Comparison of ENCODE assay signal across 8 mouse cellular contexts in the genomic region with DNA sequence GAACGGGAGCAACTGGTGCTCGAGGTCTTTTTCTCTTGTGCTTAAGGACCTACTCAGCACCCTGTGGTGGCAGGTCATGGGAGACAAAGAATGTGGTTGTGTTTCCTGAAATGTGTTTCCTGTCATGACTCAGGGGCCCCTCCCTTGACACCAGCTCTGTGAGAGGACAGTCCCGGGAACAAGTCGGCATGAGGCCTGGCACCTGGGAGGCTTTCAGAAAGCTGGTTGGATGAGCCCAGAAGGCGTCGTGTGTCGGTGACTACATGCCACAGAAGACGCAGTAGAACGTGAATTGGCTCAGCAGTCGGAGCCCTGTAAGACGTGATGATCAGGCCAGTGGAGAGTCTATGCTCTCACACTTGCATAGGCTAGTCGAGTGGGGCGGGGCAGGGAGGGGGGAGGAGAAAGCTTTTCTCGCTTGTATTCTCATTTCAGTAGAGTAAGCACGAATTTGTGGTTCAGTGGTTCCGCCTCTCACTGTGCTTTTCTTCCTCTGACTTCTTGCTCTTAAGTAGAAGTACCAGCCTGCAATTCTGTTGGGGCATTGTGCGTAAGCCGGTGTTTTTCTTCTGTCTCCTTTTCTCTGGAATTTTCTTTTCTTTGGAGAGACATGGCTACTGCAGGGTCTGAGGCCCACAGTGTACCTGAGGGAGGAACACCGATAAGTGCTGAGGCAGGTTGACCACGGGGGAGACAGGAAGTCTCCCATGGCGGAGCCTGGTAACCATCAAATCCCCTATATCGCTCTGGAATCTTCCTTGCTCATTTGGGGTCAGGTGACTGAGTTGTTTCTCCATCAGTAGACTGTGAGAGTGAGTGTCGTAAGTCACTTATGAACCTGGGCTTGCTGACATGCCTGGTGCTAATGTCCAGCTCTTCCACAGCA.
DNase-seq lines count a peak whose midpoint lies in the region; ATAC-seq lines count a peak whose summit lies in the region.
"Had no signal": no experiment of that assay in that cellular context is flagged by ENCODE, and none has a peak within 500 bp of the region (broad histone marks: within the 10 kb centered on the region; RNA-seq: fewer than 3 reads in every experiment).

No protein-coding gene starts in this region.

- DNase-seq in spleen, adult 12 weeks (ENCODE audit: low spot score) = peak; percentile 6
- no peak for DNase-seq in spleen, postnatal 14 days (ENCODE audit: low spot score in 2 of 2)
- peak; percentile 18 to 27 for DNase-seq in heart, postnatal 10 days
- DNase-seq: right cerebral cortex, postnatal 25 days had no signal

- H3K27ac ChIP-seq in forebrain, embryonic 15.5 days (replicated peaks) = no peak overlapping the region
- H3K27ac ChIP-seq in hindbrain, embryonic 12.5 days = no peak overlapping the region

- H3K4me1 ChIP-seq in forebrain, embryonic 15.5 days = no peaks in the 10 kb centered on the region
- no peaks in the 10 kb centered on the region for H3K4me1 ChIP-seq in hindbrain, embryonic 12.5 days

- H3K4me2 ChIP-seq in forebrain, embryonic 15.5 days (replicated peaks) = no peak overlapping the region
- no peak overlapping the region for H3K4me2 ChIP-seq in hindbrain, embryonic 12.5 days (replicated peaks)

- WGBS in forebrain, embryonic 15.5 days = 90% methylated on average over 23 of the region's 23 CpGs
- 79% methylated on average over 23 of the region's 23 CpGs for WGBS in hindbrain, embryonic 12.5 days

- no peaks in the 10 kb centered on the region for H3K9me3 ChIP-seq in forebrain, embryonic 15.5 days
- H3K9me3 ChIP-seq in hindbrain, embryonic 12.5 days (replicated peaks) = no peaks in the 10 kb centered on the region

- peak; percentile 85 for ATAC-seq in monocyte, adult 5-6 weeks (replicated peaks; ENCODE audit: insufficient number of reproducible peaks, low FRiP score, low TSS enrichment, poor library complexity, severe bottlenecking)
- ATAC-seq in forebrain, embryonic 15.5 days (replicated peaks) = no peak
- ATAC-seq in cerebellum, adult (ENCODE audit: insufficient number of reproducible peaks, low FRiP score, low TSS enrichment) = no peak
- no peak for ATAC-seq in hindbrain, embryonic 12.5 days (ENCODE audit: low FRiP score)

- H3K27me3 ChIP-seq in forebrain, embryonic 15.5 days = no peaks in the 10 kb centered on the region
- no peaks in the 10 kb centered on the region for H3K27me3 ChIP-seq in hindbrain, embryonic 12.5 days

- no peaks in the 10 kb centered on the region for H3K36me3 ChIP-seq in forebrain, embryonic 15.5 days
- H3K36me3 ChIP-seq in hindbrain, embryonic 12.5 days = no peaks in the 10 kb centered on the region

- H3K9ac ChIP-seq in forebrain, embryonic 15.5 days (replicated peaks) = no peak overlapping the region
- no peak overlapping the region for H3K9ac ChIP-seq in hindbrain, embryonic 12.5 days

- no peak overlapping the region for H3K4me3 ChIP-seq in forebrain, embryonic 15.5 days
- no peak overlapping the region for H3K4me3 ChIP-seq in hindbrain, embryonic 12.5 days

- intact Hi-C loops in heart, postnatal 10 days (cut with DNase I) = no loop called here

Comparison
In these comparisons a context has a peak if more than half of its experiments do, and no peak if none do; other contexts are left out.
1. DNase-seq: peak in spleen, adult 12 weeks (single experiment) and heart, postnatal 10 days (2 of 2); none in spleen, postnatal 14 days (0 of 2).